Mouse (Mus musculus): ENCODE measurements around the gene Gm21985.

Gene Gm21985

GRCm38 (mm10) chr2:112266242-112266592, at the start of gene Gm21985:
Gm21985 (plus strand) TSS chr2:112266314.
- DNase-seq, result peak; percentile 45

GRCm38 (mm10) chr2:112217614-112218013, 48.5 kb upstream of the Gm21985 start:
- DNase-seq, result no peak

GRCm38 (mm10) chr2:112220880-112221279, 45.2 kb upstream of the Gm21985 start:
- no peak for DNase-seq

GRCm38 (mm10) chr2:112222607-112223006, 43.5 kb upstream of the Gm21985 start:
- DNase-seq, result no peak

- DNase-seq, result no peak
Observed at GRCm38 (mm10) chr2:112224356-112224755, 41.8 kb upstream of the Gm21985 start.

- no peak for DNase-seq
Observed at GRCm38 (mm10) chr2:112232623-112233022, 33.5 kb upstream of the Gm21985 start.

GRCm38 (mm10) chr2:112236620-112237019, 29.5 kb upstream of the Gm21985 start:
- no peak for DNase-seq

- DNase-seq, result no peak
Observed at GRCm38 (mm10) chr2:112238006-112238405, 28.1 kb upstream of the Gm21985 start.

GRCm38 (mm10) chr2:112239212-112239934, 26.7 kb upstream of the Gm21985 start, which contains the start of gene Lpcat4:
Lpcat4 (plus strand) TSS chr2:112239468.
- DNase-seq, result peak; percentile 89

- peak; percentile 42 for DNase-seq
Observed at GRCm38 (mm10) chr2:112239935-112240721, 26.0 kb upstream of the Gm21985 start.

GRCm38 (mm10) chr2:112241787-112242186, 24.3 kb upstream of the Gm21985 start:
- no peak for DNase-seq

GRCm38 (mm10) chr2:112245307-112245706, 20.8 kb upstream of the Gm21985 start:
- no peak for DNase-seq

GRCm38 (mm10) chr2:112246193-112246592, 19.9 kb upstream of the Gm21985 start:
- DNase-seq, result no peak

- no peak for DNase-seq
Observed at GRCm38 (mm10) chr2:112247323-112247722, 18.8 kb upstream of the Gm21985 start.

GRCm38 (mm10) chr2:112249780-112250453, 16.2 kb upstream of the Gm21985 start:
- peak; percentile 32 for DNase-seq

- no peak for DNase-seq
Observed at GRCm38 (mm10) chr2:112254675-112255515, 11.2 kb upstream of the Gm21985 start.

- DNase-seq, result no peak
Observed at GRCm38 (mm10) chr2:112259241-112259962, 6.7 kb upstream of the Gm21985 start, which contains the start of gene Nutm1. Nutm1 (minus strand) TSS chr2:112259291.

GRCm38 (mm10) chr2:112261748-112262653, 4.1 kb upstream of the Gm21985 start, which contains the start of gene Nop10:
Nop10 (plus strand) TSS chr2:112261926.
- DNase-seq, result peak; percentile 85

- no peak for DNase-seq
Observed at GRCm38 (mm10) chr2:112262779-112263295, 3.3 kb upstream of the Gm21985 start.

- no peak for DNase-seq
Observed at GRCm38 (mm10) chr2:112264364-112264763, 1.8 kb upstream of the Gm21985 start.
